Comparison of ENCODE assay signal across 10 mouse cellular contexts in the genomic region with DNA sequence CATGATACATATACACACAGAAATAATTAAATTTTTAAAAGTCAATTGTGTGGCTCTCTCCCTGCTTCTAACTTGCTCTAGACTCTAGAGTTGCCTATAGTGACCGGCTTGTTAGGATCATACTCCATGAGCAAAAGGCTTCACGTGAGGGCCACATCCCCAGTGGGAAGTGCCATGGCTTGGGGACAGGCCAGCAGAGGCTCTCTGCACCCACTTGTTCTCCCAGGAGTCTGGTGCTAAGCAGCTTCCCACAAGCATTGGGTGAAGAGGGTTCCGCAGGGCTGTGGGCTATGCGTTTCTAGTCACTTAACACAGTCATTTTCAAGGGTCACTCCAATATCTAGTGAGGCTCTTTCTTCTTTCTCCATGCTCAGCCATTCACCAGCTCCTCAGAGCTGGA. TPM values are rescaled to one million over a fixed set of nuclear protein-coding genes. Genes with fewer than 3 reads are reported as not detected.
DNase-seq lines count a peak whose midpoint lies in the region; ATAC-seq and TF ChIP-seq lines count a peak whose summit lies in the region.
"Had no signal": no experiment of that assay in that cellular context is flagged by ENCODE, and none has a peak within 500 bp of the region (broad histone marks: within the 10 kb centered on the region; RNA-seq: fewer than 3 reads in every experiment).

No protein-coding gene starts in this region.

- H3K4me2 ChIP-seq in hindbrain, embryonic 14.5 days (replicated peaks), result peak overlapping the region; percentile 76
- no peak overlapping the region for H3K4me2 ChIP-seq in hindbrain, embryonic 12.5 days (replicated peaks)
- peak overlapping the region; percentile 71; the same call in 1 of the 2 replicates for H3K4me2 ChIP-seq in heart, postnatal 0 days (ENCODE audit: low read depth, low read length)
- peak overlapping the region; percentile 84 for H3K4me2 ChIP-seq in lung, embryonic 16.5 days (ENCODE audit: low read depth, low read length)

- no peak for TF ChIP-seq CTCF in heart, postnatal 0 days (IDR thresholded peaks at IDR 0.05; ENCODE audit: low read depth)

- H3K4me3 ChIP-seq in hindbrain, embryonic 14.5 days (replicated peaks; ENCODE audit: low read length), result no peak overlapping the region
- H3K4me3 ChIP-seq in hindbrain, embryonic 12.5 days, result no peak overlapping the region
- H3K4me3 ChIP-seq in brown adipose tissue, adult 24 weeks (ENCODE audit: insufficient read depth, low read depth, low read length), result no peak overlapping the region
- H3K4me3 ChIP-seq in heart, postnatal 0 days (ENCODE audit: low read depth, low read length), result no peak overlapping the region
- H3K4me3 ChIP-seq in lung, embryonic 16.5 days (ENCODE audit: low read length), result peak overlapping the region; percentile 93
- H3K4me3 ChIP-seq: forebrain, embryonic 10.5 days; limb, embryonic 10.5 days had no signal

- H3K4me1 ChIP-seq in hindbrain, embryonic 14.5 days (replicated peaks; ENCODE audit: control insufficient read depth, insufficient read depth, low read length), result peaks cover 34% of the 10 kb centered on the region
- H3K4me1 ChIP-seq in hindbrain, embryonic 12.5 days, result peaks cover 43% of the 10 kb centered on the region
- H3K4me1 ChIP-seq in brown adipose tissue, adult 24 weeks (ENCODE audit: control insufficient read depth, insufficient read depth, insufficient read length, low read length), result peaks cover 24% of the 10 kb centered on the region
- peaks cover 62% of the 10 kb centered on the region for H3K4me1 ChIP-seq in heart, postnatal 0 days (ENCODE audit: control insufficient read depth, insufficient read depth)
- peaks cover 56% of the 10 kb centered on the region for H3K4me1 ChIP-seq in lung, embryonic 16.5 days (replicated peaks; ENCODE audit: control insufficient read depth, insufficient read depth, low read length)

- no peak for DNase-seq in hindbrain, embryonic 14.5 days (ENCODE audit: low spot score)
- no peak for DNase-seq in heart, postnatal 0 days (ENCODE audit: low spot score)
- no peak for DNase-seq in frontal cortex, postnatal 25 days (ENCODE audit: low spot score in 2 of 2)
- no peak for DNase-seq in ovary, postnatal 36 days (ENCODE audit: low spot score)

- WGBS in hindbrain, embryonic 14.5 days, result 91% methylated on average over 4 of the region's 4 CpGs
- 93% methylated on average over 4 of the region's 4 CpGs for WGBS in hindbrain, embryonic 12.5 days
- WGBS in heart, postnatal 0 days, result 93% methylated on average over 4 of the region's 4 CpGs
- WGBS in lung, embryonic 16.5 days, result 56% methylated on average over 4 of the region's 4 CpGs

- TF ChIP-seq EP300 in heart, postnatal 0 days (IDR thresholded peaks at IDR 0.05; ENCODE audit: low read depth), result no peak

- H3K27ac ChIP-seq in hindbrain, embryonic 14.5 days, result no peak overlapping the region
- no peak overlapping the region for H3K27ac ChIP-seq in hindbrain, embryonic 12.5 days
- peak overlapping the region; percentile 90 for H3K27ac ChIP-seq in brown adipose tissue, adult 24 weeks (replicated peaks; ENCODE audit: low read depth, low read length)
- H3K27ac ChIP-seq in heart, postnatal 0 days (ENCODE audit: low read depth), result peak overlapping the region; percentile 87; the same call in 1 of the 2 replicates
- H3K27ac ChIP-seq in lung, embryonic 16.5 days (ENCODE audit: low read length), result peak overlapping the region; percentile 99
- H3K27ac ChIP-seq: forebrain, embryonic 10.5 days; limb, embryonic 10.5 days had no signal

- no peaks in the 10 kb centered on the region for H3K36me3 ChIP-seq in hindbrain, embryonic 14.5 days (replicated peaks; ENCODE audit: control insufficient read depth, insufficient read depth)
- H3K36me3 ChIP-seq in hindbrain, embryonic 12.5 days, result no peaks in the 10 kb centered on the region
- H3K36me3 ChIP-seq in heart, postnatal 0 days (replicated peaks; ENCODE audit: control insufficient read depth, insufficient read depth, low read length), result no peaks in the 10 kb centered on the region
- H3K36me3 ChIP-seq in lung, embryonic 16.5 days (ENCODE audit: control insufficient read depth, insufficient read depth, low read length), result no peaks in the 10 kb centered on the region
- H3K36me3 ChIP-seq: forebrain, embryonic 10.5 days; limb, embryonic 10.5 days had no signal

- H3K9me3 ChIP-seq in hindbrain, embryonic 14.5 days (ENCODE audit: control insufficient read depth, low read length), result no peaks in the 10 kb centered on the region
- no peaks in the 10 kb centered on the region for H3K9me3 ChIP-seq in hindbrain, embryonic 12.5 days (replicated peaks)
- H3K9me3 ChIP-seq in heart, postnatal 0 days (replicated peaks; ENCODE audit: control insufficient read depth, low read length), result no peaks in the 10 kb centered on the region
- H3K9me3 ChIP-seq in lung, embryonic 16.5 days (ENCODE audit: control insufficient read depth, low read length), result no peaks in the 10 kb centered on the region
- H3K9me3 ChIP-seq: forebrain, embryonic 10.5 days; limb, embryonic 10.5 days had no signal

- H3K9ac ChIP-seq in hindbrain, embryonic 14.5 days, result no peak overlapping the region
- H3K9ac ChIP-seq in hindbrain, embryonic 12.5 days, result no peak overlapping the region
- 0 out of 2 replicates have a peak overlapping the region, but pooled peaks have one; percentile 13 for H3K9ac ChIP-seq in heart, postnatal 0 days (replicated peaks; ENCODE audit: low read depth, low read length)
- H3K9ac ChIP-seq in lung, embryonic 16.5 days (ENCODE audit: low read length), result peak overlapping the region; percentile 83

- H3K27me3 ChIP-seq in hindbrain, embryonic 14.5 days (ENCODE audit: control insufficient read depth, insufficient read depth, low read length), result no peaks in the 10 kb centered on the region
- peaks cover 13% of the 10 kb centered on the region; the same call in 1 of the 2 replicates for H3K27me3 ChIP-seq in hindbrain, embryonic 12.5 days
- no peaks in the 10 kb centered on the region for H3K27me3 ChIP-seq in heart, postnatal 0 days (ENCODE audit: control insufficient read depth, insufficient read depth, low read length)
- no peaks in the 10 kb centered on the region for H3K27me3 ChIP-seq in lung, embryonic 16.5 days (ENCODE audit: control insufficient read depth, insufficient read depth, low read depth, low read length)

- ATAC-seq in hindbrain, embryonic 14.5 days (ENCODE audit: low FRiP score), result no peak
- no peak for ATAC-seq in hindbrain, embryonic 12.5 days (ENCODE audit: low FRiP score)
- ATAC-seq in heart, postnatal 0 days (ENCODE audit: insufficient read depth, low read depth), result no peak
- no peak for ATAC-seq in lung, embryonic 16.5 days (ENCODE audit: low read depth)
- ATAC-seq in megakaryocyte progenitor cell, adult 5-6 weeks (replicated peaks; ENCODE audit: poor library complexity), result no peak

RNA-seq across cellular contexts. Expression of gene Per2, which starts 2.0 kb away (rescaled TPM):
- 3.5 and 5.2 TPM in 2 replicates for polyA plus RNA-seq in hindbrain, embryonic 14.5 days (2014; fragmentation: Nextera tagmentation; extraction: Ambion mirVana)
- 3.6 and 3.8 TPM in 2 replicates for polyA plus RNA-seq in hindbrain, embryonic 12.5 days (2016; fragmentation: Nextera tagmentation; extraction: Ambion mirVana)
- polyA plus RNA-seq in brown adipose tissue, adult 24 weeks (2012; ENCODE audit: insufficient read depth, insufficient read length, missing spikeins), result 1.6 and 6.7 TPM in 2 replicates
- 11.1 and 14.0 TPM in 2 replicates for total RNA-seq in heart, postnatal 0 days (2014; rRNA removed; ENCODE audit: low replicate concordance)
- 2.3 and 3.3 TPM in 2 replicates for polyA plus RNA-seq in heart, postnatal 0 days (2015; fragmentation: Nextera tagmentation; extraction: Ambion mirVana)
- 10.7 and 12.2 TPM in 2 replicates for polyA plus RNA-seq in lung, embryonic 16.5 days (2015; fragmentation: Nextera tagmentation; extraction: Ambion mirVana)
- 7.0 and 7.8 TPM in 2 replicates for total RNA-seq in megakaryocyte progenitor cell, adult 5-6 weeks (2015)
- total RNA-seq in megakaryocyte progenitor cell, adult 5-6 weeks (2017), result 4.0 and 4.4 TPM in 2 replicates

RNA-seq across cellular contexts. Expression of gene Traf3ip1, which starts 37.3 kb away (rescaled TPM):
- polyA plus RNA-seq in hindbrain, embryonic 14.5 days (2014; fragmentation: Nextera tagmentation; extraction: Ambion mirVana), result 6.5 and 7.6 TPM in 2 replicates
- polyA plus RNA-seq in hindbrain, embryonic 12.5 days (2016; fragmentation: Nextera tagmentation; extraction: Ambion mirVana), result 12.9 and 13.0 TPM in 2 replicates
- 3.8 and 4.9 TPM in 2 replicates for polyA plus RNA-seq in brown adipose tissue, adult 24 weeks (2012; ENCODE audit: insufficient read depth, insufficient read length, missing spikeins)
- 2.0 and 3.4 TPM in 2 replicates for total RNA-seq in heart, postnatal 0 days (2014; rRNA removed; ENCODE audit: low replicate concordance)
- polyA plus RNA-seq in heart, postnatal 0 days (2015; fragmentation: Nextera tagmentation; extraction: Ambion mirVana), result 2.8 TPM in 2 replicates
- 12.8 and 13.0 TPM in 2 replicates for polyA plus RNA-seq in lung, embryonic 16.5 days (2015; fragmentation: Nextera tagmentation; extraction: Ambion mirVana)
- total RNA-seq in megakaryocyte progenitor cell, adult 5-6 weeks (2015), result 3.1 and 4.9 TPM in 2 replicates
- total RNA-seq in megakaryocyte progenitor cell, adult 5-6 weeks (2017), result 3.3 and 5.3 TPM in 2 replicates

RNA-seq across cellular contexts. Expression of gene Hes6, which starts 43.3 kb away (rescaled TPM):
- 125 and 129 TPM in 2 replicates for polyA plus RNA-seq in hindbrain, embryonic 14.5 days (2014; fragmentation: Nextera tagmentation; extraction: Ambion mirVana)
- polyA plus RNA-seq in hindbrain, embryonic 12.5 days (2016; fragmentation: Nextera tagmentation; extraction: Ambion mirVana), result 274 and 304 TPM in 2 replicates
- polyA plus RNA-seq in brown adipose tissue, adult 24 weeks (2012; ENCODE audit: insufficient read depth, insufficient read length, missing spikeins), result 7.8 and 10.9 TPM in 2 replicates
- 81.4 and 82.5 TPM in 2 replicates for total RNA-seq in heart, postnatal 0 days (2014; rRNA removed; ENCODE audit: low replicate concordance)
- 61.0 and 64.3 TPM in 2 replicates for polyA plus RNA-seq in heart, postnatal 0 days (2015; fragmentation: Nextera tagmentation; extraction: Ambion mirVana)
- 73.2 and 77.2 TPM in 2 replicates for polyA plus RNA-seq in lung, embryonic 16.5 days (2015; fragmentation: Nextera tagmentation; extraction: Ambion mirVana)
- 34.4 and 35.4 TPM in 2 replicates for total RNA-seq in megakaryocyte progenitor cell, adult 5-6 weeks (2015)
- total RNA-seq in megakaryocyte progenitor cell, adult 5-6 weeks (2017), result 30.4 and 39.6 TPM in 2 replicates

RNA-seq across cellular contexts. Expression of gene Ilkap, which starts 58.5 kb away (rescaled TPM):
- 132 and 143 TPM in 2 replicates for polyA plus RNA-seq in hindbrain, embryonic 14.5 days (2014; fragmentation: Nextera tagmentation; extraction: Ambion mirVana)
- 147 and 148 TPM in 2 replicates for polyA plus RNA-seq in hindbrain, embryonic 12.5 days (2016; fragmentation: Nextera tagmentation; extraction: Ambion mirVana)
- polyA plus RNA-seq in brown adipose tissue, adult 24 weeks (2012; ENCODE audit: insufficient read depth, insufficient read length, missing spikeins), result 37.9 and 39.9 TPM in 2 replicates
- total RNA-seq in heart, postnatal 0 days (2014; rRNA removed; ENCODE audit: low replicate concordance), result 58.1 and 70.5 TPM in 2 replicates
- polyA plus RNA-seq in heart, postnatal 0 days (2015; fragmentation: Nextera tagmentation; extraction: Ambion mirVana), result 71.4 and 75.1 TPM in 2 replicates
- polyA plus RNA-seq in lung, embryonic 16.5 days (2015; fragmentation: Nextera tagmentation; extraction: Ambion mirVana), result 133 and 139 TPM in 2 replicates
- 71.6 and 91.4 TPM in 2 replicates for total RNA-seq in megakaryocyte progenitor cell, adult 5-6 weeks (2015)
- 120 and 137 TPM in 2 replicates for total RNA-seq in megakaryocyte progenitor cell, adult 5-6 weeks (2017)

Comparison
In these comparisons a context has a peak if more than half of its experiments do, and no peak if none do; other contexts are left out.
1. H3K27ac ChIP-seq: peak in brown adipose tissue, adult 24 weeks (single experiment), heart, postnatal 0 days (single experiment) and lung, embryonic 16.5 days (single experiment); none in hindbrain, embryonic 14.5 days (single experiment) and hindbrain, embryonic 12.5 days (single experiment).
2. H3K9ac ChIP-seq: peak in heart, postnatal 0 days (single experiment) and lung, embryonic 16.5 days (single experiment); none in hindbrain, embryonic 14.5 days (single experiment) and hindbrain, embryonic 12.5 days (single experiment).